Mouse (Mus musculus): ENCODE results near the gene Ambn. TPM values are rescaled to one million over a fixed set of nuclear protein-coding genes. Genes with fewer than 3 reads are reported as not detected.
A peak's percentile ranks its signal among the peaks of the same experiment; 100 is the strongest.

Ambn gene
- polyA plus RNA-seq, 1 experiment from 2014 or later: not detected

- Histone ChIP-seq H3K36me3 (ENCODE audit: insufficient read depth) (no peaks in the 10 kb centered on the region), H3K27me3 (ENCODE audit: insufficient read depth, low read length) (no peaks in the 10 kb centered on the region), H3K9ac (no peak overlapping the region), H3K9me3 (ENCODE audit: low read depth, low read length) (no peaks in the 10 kb centered on the region), H3K4me3 (ENCODE audit: low read depth, low read length) (no peak overlapping the region), H3K4me1 (ENCODE audit: insufficient read depth) (no peaks in the 10 kb centered on the region), H3K27ac (ENCODE audit: low read depth) (no peak overlapping the region), H3K4me2 (no peak overlapping the region)
- DNase-seq: no peak
- 47% methylated on average over 2 of the region's 2 CpGs for WGBS
- ATAC-seq (ENCODE audit: insufficient read depth): no peak
- no peak for TF ChIP-seq CTCF (IDR thresholded peaks at IDR 0.05; ENCODE audit: low read depth)
Measured at GRCm38 (mm10) chr5:88489004-88489403, 33.2 kb downstream of the Ambn start.

- H3K36me3 ChIP-seq (ENCODE audit: insufficient read depth): no peaks in the 10 kb centered on the region
- 80% methylated on average over 5 of the region's 5 CpGs for WGBS
- H3K27me3 ChIP-seq (ENCODE audit: insufficient read depth, low read length): no peaks in the 10 kb centered on the region
Measured at GRCm38 (mm10) chr5:88491111-88491510, 35.3 kb downstream of the Ambn start.

GRCm38 (mm10) chr5:88499781-88500180 lies 44.0 kb downstream of the Ambn start:
- H3K27ac ChIP-seq (ENCODE audit: low read depth): no peak overlapping the region
- no peaks in the 10 kb centered on the region for H3K27me3 ChIP-seq (ENCODE audit: insufficient read depth, low read length)
- no peaks in the 10 kb centered on the region for H3K9me3 ChIP-seq (ENCODE audit: low read depth, low read length)
- DNase-seq (peak; percentile 28), ATAC-seq (ENCODE audit: insufficient read depth) (peak; percentile 89)
- no peak for TF ChIP-seq CTCF (IDR thresholded peaks at IDR 0.05; ENCODE audit: low read depth)
- no peaks in the 10 kb centered on the region for H3K4me1 ChIP-seq (ENCODE audit: insufficient read depth)
- WGBS: 53% methylated on average over 3 of the region's 3 CpGs
- H3K9ac ChIP-seq: no peak overlapping the region
- H3K4me3 ChIP-seq (ENCODE audit: low read depth, low read length): no peak overlapping the region
- no peaks in the 10 kb centered on the region for H3K36me3 ChIP-seq (ENCODE audit: insufficient read depth)
- H3K4me2 ChIP-seq: no peak overlapping the region

More at GRCm38 (mm10) chr5:88491111-88491510, 35.3 kb downstream of the Ambn start:
- ATAC-seq (ENCODE audit: insufficient read depth) (no peak), DNase-seq (no peak)
- Histone ChIP-seq H3K27ac (ENCODE audit: low read depth) (no peak overlapping the region), H3K9ac (no peak overlapping the region), H3K9me3 (ENCODE audit: low read depth, low read length) (no peaks in the 10 kb centered on the region), H3K4me3 (ENCODE audit: low read depth, low read length) (no peak overlapping the region), H3K4me1 (ENCODE audit: insufficient read depth) (no peaks in the 10 kb centered on the region), H3K4me2 (no peak overlapping the region)
- TF ChIP-seq CTCF (IDR thresholded peaks at IDR 0.05; ENCODE audit: low read depth): no peak

- ATAC-seq (ENCODE audit: insufficient read depth): no peak
- no peak for DNase-seq
- no peaks in the 10 kb centered on the region for H3K9me3 ChIP-seq (ENCODE audit: low read depth, low read length)
- no peak overlapping the region for H3K27ac ChIP-seq (ENCODE audit: low read depth)
- no peak overlapping the region for H3K9ac ChIP-seq
- H3K27me3 ChIP-seq (ENCODE audit: insufficient read depth, low read length): no peaks in the 10 kb centered on the region
- TF ChIP-seq CTCF (IDR thresholded peaks at IDR 0.05; ENCODE audit: low read depth): no peak
- no peaks in the 10 kb centered on the region for H3K4me1 ChIP-seq (ENCODE audit: insufficient read depth)
- H3K4me2 ChIP-seq: no peak overlapping the region
- H3K4me3 ChIP-seq (ENCODE audit: low read depth, low read length): no peak overlapping the region
- WGBS: 61% methylated on average over 1 of the region's 1 CpGs
- H3K36me3 ChIP-seq (ENCODE audit: insufficient read depth): no peaks in the 10 kb centered on the region
Measured at GRCm38 (mm10) chr5:88508555-88508954, 52.8 kb downstream of the Ambn start.

GRCm38 (mm10) chr5:88508990-88509389 lies 53.2 kb downstream of the Ambn start:
- Histone ChIP-seq H3K27ac (ENCODE audit: low read depth) (no peak overlapping the region), H3K4me1 (ENCODE audit: insufficient read depth) (no peaks in the 10 kb centered on the region), H3K9me3 (ENCODE audit: low read depth, low read length) (no peaks in the 10 kb centered on the region), H3K27me3 (ENCODE audit: insufficient read depth, low read length) (no peaks in the 10 kb centered on the region), H3K4me3 (ENCODE audit: low read depth, low read length) (no peak overlapping the region), H3K9ac (no peak overlapping the region), H3K36me3 (ENCODE audit: insufficient read depth) (no peaks in the 10 kb centered on the region), H3K4me2 (no peak overlapping the region)
- ATAC-seq (ENCODE audit: insufficient read depth) (no peak), DNase-seq (no peak)
- TF ChIP-seq CTCF (IDR thresholded peaks at IDR 0.05; ENCODE audit: low read depth): no peak
- WGBS: 81% methylated on average over 1 of the region's 1 CpGs

Other genes with a start within 250 kb of the Ambn start
- gene Gm7714, start 187.1 kb upstream of the Ambn start, polyA plus RNA-seq (2014; fragmentation: Nextera tagmentation; extraction: Ambion mirVana): not detected in 2 replicates
- not detected in 2 replicates for gene Prol1, start 138.7 kb upstream of the Ambn start, polyA plus RNA-seq (2014; fragmentation: Nextera tagmentation; extraction: Ambion mirVana)
- not detected in 2 replicates for gene Amtn, start 79.9 kb upstream of the Ambn start, polyA plus RNA-seq (2014; fragmentation: Nextera tagmentation; extraction: Ambion mirVana)
- not detected in 2 replicates for gene Enam, start 32.0 kb downstream of the Ambn start, polyA plus RNA-seq (2014; fragmentation: Nextera tagmentation; extraction: Ambion mirVana)
- gene Jchain, start 71.9 kb downstream of the Ambn start, polyA plus RNA-seq (2014; fragmentation: Nextera tagmentation; extraction: Ambion mirVana): 0.22 TPM in 1 of 2 replicates, not detected in the other
- gene Utp3, start 98.5 kb downstream of the Ambn start, polyA plus RNA-seq (2014; fragmentation: Nextera tagmentation; extraction: Ambion mirVana): 66.8 and 67.9 TPM in 2 replicates
- 11.9 and 14.0 TPM in 2 replicates for gene Rufy3, start 109.0 kb downstream of the Ambn start, polyA plus RNA-seq (2014; fragmentation: Nextera tagmentation; extraction: Ambion mirVana)
- gene Grsf1, start 220.2 kb downstream of the Ambn start, polyA plus RNA-seq (2014; fragmentation: Nextera tagmentation; extraction: Ambion mirVana): 71.4 and 73.3 TPM in 2 replicates

Measured in lung, embryonic 14.5 days (tissue).